Mouse (Mus musculus): ENCODE data around the gene Ttc21a. TPM values are rescaled to one million over a fixed set of nuclear protein-coding genes. Genes with fewer than 3 reads are reported as not detected.

The Ttc21a gene
- polyA plus RNA-seq, 1 experiment from 2014 or later: 1.5 TPM

GRCm38 (mm10) chr9:119991310-119991709 lies 53.9 kb downstream of the Ttc21a start:
- Histone ChIP-seq H3K4me1 (replicated peaks) (no peaks in the 10 kb centered on the region), H3K9me3 (no peaks in the 10 kb centered on the region), H3K27me3 (0 out of 2 replicates have a peak, but pooled peaks cover 2% of the 10 kb centered on the region), H3K36me3 (no peaks in the 10 kb centered on the region), H3K27ac (replicated peaks) (no peak overlapping the region), H3K4me2 (no peak overlapping the region), H3K9ac (no peak overlapping the region), H3K4me3 (no peak overlapping the region)
- 24% methylated on average over 5 of the region's 5 CpGs for WGBS
- no peak for ATAC-seq (ENCODE audit: low FRiP score, low read depth)

DNA sequence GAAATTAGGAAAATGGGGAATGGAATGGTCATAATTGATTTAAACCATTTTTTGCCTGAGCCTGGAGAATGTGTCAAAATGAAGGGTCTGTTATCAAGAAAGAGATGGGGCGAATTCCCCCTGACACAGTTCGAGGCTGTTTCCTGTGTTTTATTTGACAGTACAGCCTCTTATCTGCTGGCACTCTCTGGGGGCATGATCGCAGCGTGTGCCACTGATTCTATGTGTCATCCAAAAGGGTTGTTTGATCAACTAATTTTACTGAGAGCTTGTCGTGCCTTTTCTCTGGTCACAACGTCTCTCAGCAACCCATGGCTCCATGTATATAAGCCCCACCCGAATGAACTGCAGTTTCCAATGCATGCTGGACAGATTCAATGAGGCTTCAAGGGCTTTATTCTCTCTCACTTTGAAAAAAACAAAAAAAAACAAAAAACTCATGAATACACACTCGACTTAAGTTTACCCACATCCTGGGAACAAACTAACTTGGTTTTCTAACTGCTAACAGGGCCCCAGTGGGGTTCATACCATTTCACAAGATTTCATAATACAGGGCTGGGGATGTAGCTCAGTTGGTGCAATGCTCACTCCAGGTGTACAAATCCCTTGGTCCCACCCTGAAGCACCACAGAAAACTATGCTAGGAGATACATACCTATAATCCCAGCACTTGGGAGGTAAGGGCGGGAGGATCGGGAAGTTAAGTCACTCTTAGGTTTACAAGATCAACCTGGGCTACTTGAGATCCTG lies 55.9 kb downstream of the Ttc21a start:
- H3K9me3 ChIP-seq: no peaks in the 10 kb centered on the region
- WGBS: 78% methylated on average over 10 of the region's 10 CpGs
- no peak for ATAC-seq (ENCODE audit: low FRiP score, low read depth)
- H3K9ac ChIP-seq: no peak overlapping the region
- H3K36me3 ChIP-seq: no peaks in the 10 kb centered on the region
- H3K4me2 ChIP-seq: no peak overlapping the region
- H3K4me1 ChIP-seq (replicated peaks): no peaks in the 10 kb centered on the region
- 0 out of 2 replicates have a peak, but pooled peaks cover 2% of the 10 kb centered on the region for H3K27me3 ChIP-seq
- no peak overlapping the region for H3K27ac ChIP-seq (replicated peaks)
- H3K4me3 ChIP-seq: no peak overlapping the region

GRCm38 (mm10) chr9:119994207-119994606 lies 56.8 kb downstream of the Ttc21a start:
- WGBS: 79% methylated on average over 7 of the region's 7 CpGs
- Histone ChIP-seq H3K36me3 (no peaks in the 10 kb centered on the region), H3K4me2 (no peak overlapping the region), H3K27ac (replicated peaks) (no peak overlapping the region), H3K27me3 (0 out of 2 replicates have a peak, but pooled peaks cover 2% of the 10 kb centered on the region), H3K4me3 (no peak overlapping the region), H3K4me1 (replicated peaks) (no peaks in the 10 kb centered on the region), H3K9me3 (no peaks in the 10 kb centered on the region), H3K9ac (no peak overlapping the region)
- ATAC-seq (ENCODE audit: low FRiP score, low read depth): no peak

GRCm38 (mm10) chr9:119996080-119996479 lies 58.7 kb downstream of the Ttc21a start:
- Histone ChIP-seq H3K27ac (replicated peaks) (no peak overlapping the region), H3K9ac (no peak overlapping the region), H3K27me3 (0 out of 2 replicates have a peak, but pooled peaks cover 2% of the 10 kb centered on the region), H3K4me3 (no peak overlapping the region), H3K4me2 (no peak overlapping the region), H3K9me3 (no peaks in the 10 kb centered on the region), H3K4me1 (replicated peaks) (no peaks in the 10 kb centered on the region), H3K36me3 (no peaks in the 10 kb centered on the region)
- WGBS: 86% methylated on average over 4 of the region's 4 CpGs
- ATAC-seq (ENCODE audit: low FRiP score, low read depth): no peak

GRCm38 (mm10) chr9:119998776-119999175 lies 61.4 kb downstream of the Ttc21a start:
- WGBS: 75% methylated on average over 1 of the region's 1 CpGs

GRCm38 (mm10) chr9:119999636-120000035 lies 62.2 kb downstream of the Ttc21a start:
- no peak overlapping the region for H3K4me2 ChIP-seq
- no peak for ATAC-seq (ENCODE audit: low FRiP score, low read depth)
- no peaks in the 10 kb centered on the region for H3K9me3 ChIP-seq
- H3K36me3 ChIP-seq: no peaks in the 10 kb centered on the region
- H3K27me3 ChIP-seq: no peaks in the 10 kb centered on the region
- peaks cover 8% of the 10 kb centered on the region for H3K4me1 ChIP-seq (replicated peaks)
- H3K9ac ChIP-seq: no peak overlapping the region
- no peak overlapping the region for H3K4me3 ChIP-seq
- no peak overlapping the region for H3K27ac ChIP-seq (replicated peaks)
- WGBS: 71% methylated on average over 6 of the region's 6 CpGs

More at GRCm38 (mm10) chr9:119998776-119999175, 61.4 kb downstream of the Ttc21a start:
- H3K4me3 ChIP-seq: no peak overlapping the region
- H3K27ac ChIP-seq (replicated peaks): no peak overlapping the region
- H3K4me2 ChIP-seq: no peak overlapping the region
- no peaks in the 10 kb centered on the region for H3K36me3 ChIP-seq
- no peaks in the 10 kb centered on the region for H3K9me3 ChIP-seq
- no peak overlapping the region for H3K9ac ChIP-seq
- no peak for ATAC-seq (ENCODE audit: low FRiP score, low read depth)
- H3K27me3 ChIP-seq: no peaks in the 10 kb centered on the region
- H3K4me1 ChIP-seq (replicated peaks): peaks cover 8% of the 10 kb centered on the region

- Histone ChIP-seq H3K27me3 (no peaks in the 10 kb centered on the region), H3K9me3 (no peaks in the 10 kb centered on the region), H3K4me2 (no peak overlapping the region), H3K9ac (no peak overlapping the region), H3K27ac (replicated peaks) (no peak overlapping the region), H3K4me1 (replicated peaks) (peaks cover 8% of the 10 kb centered on the region), H3K36me3 (no peaks in the 10 kb centered on the region), H3K4me3 (no peak overlapping the region)
- 85% methylated on average over 5 of the region's 5 CpGs for WGBS
- no peak for ATAC-seq (ENCODE audit: low FRiP score, low read depth)
These were observed 63.4 kb downstream of the Ttc21a start for GRCm38 (mm10) chr9:120000761-120001160.

DNA sequence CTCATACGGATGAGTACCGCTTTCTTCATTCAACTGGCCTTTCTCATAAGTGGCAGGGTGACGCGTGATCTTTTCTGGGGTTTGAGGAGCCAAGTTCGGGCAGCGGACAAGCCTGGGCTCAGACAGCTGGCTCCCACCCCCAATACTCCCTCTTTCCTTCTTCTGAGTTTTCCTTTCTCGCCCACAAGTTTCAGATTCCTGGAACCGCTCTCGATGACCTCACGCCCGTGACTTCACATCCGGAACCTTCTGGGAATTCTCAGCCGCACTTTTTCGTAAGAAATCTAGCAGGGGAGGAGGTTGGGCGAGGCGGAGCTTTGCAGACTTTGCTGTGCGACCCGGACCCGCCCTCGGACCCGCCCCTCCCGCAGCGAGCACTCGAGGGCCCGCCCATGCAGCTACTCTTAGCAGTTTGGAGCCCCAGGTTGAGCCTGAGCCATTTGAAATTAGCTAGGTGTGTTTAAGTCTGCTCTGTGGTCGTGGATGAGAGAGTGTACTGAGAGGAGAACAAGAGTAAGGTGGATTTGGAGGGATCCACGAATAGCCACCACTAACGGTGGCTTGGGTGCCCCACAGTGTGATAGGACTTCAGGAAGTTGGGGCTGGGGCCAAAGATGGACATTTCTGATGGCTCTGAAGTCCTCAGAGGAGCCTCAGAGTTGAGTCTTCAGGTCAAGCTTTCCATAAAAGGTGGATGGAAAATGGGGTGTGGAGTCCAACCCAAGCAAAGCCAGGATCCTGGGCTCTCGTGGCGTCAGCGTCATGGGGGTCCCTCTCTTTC lies 64.7 kb downstream of the Ttc21a start:
- Histone ChIP-seq H3K27me3 (no peaks in the 10 kb centered on the region), H3K36me3 (no peaks in the 10 kb centered on the region), H3K27ac (replicated peaks) (0 out of 2 replicates have a peak overlapping the region, but pooled peaks have one; percentile 30), H3K4me1 (replicated peaks) (peaks cover 8% of the 10 kb centered on the region), H3K9ac (peak overlapping the region; percentile 27; the same call in 1 of the 2 replicates), H3K4me3 (peak overlapping the region; percentile 35), H3K4me2 (peak overlapping the region; percentile 61), H3K9me3 (no peaks in the 10 kb centered on the region)
- WGBS: 10% methylated on average over 31 of the region's 31 CpGs
- ATAC-seq (ENCODE audit: low FRiP score, low read depth): no peak; the same call in 1 of the 2 replicates

DNA sequence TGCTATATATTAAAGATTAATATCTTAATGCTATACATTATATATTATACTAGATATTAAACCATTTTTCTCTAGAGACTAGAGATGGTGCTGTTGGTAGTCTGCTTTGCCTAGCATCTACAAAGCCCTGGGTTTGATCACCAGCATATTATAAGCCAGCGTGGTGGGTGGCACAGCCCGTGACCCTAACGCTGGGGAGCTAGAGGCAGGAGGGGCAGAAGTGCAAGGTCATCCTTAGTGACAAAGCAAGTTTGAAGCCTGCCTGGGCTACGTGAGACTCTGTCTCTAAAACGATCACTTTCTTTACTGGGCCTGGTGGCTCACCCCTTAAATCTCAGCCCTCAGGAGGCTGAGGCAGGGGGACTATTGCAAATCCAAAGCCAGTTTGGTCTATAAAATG lies 65.5 kb downstream of the Ttc21a start:
- Histone ChIP-seq H3K4me2 (no peak overlapping the region), H3K27me3 (no peaks in the 10 kb centered on the region), H3K4me3 (no peak overlapping the region), H3K9me3 (no peaks in the 10 kb centered on the region), H3K9ac (no peak overlapping the region), H3K27ac (replicated peaks) (no peak overlapping the region), H3K4me1 (replicated peaks) (peaks cover 8% of the 10 kb centered on the region), H3K36me3 (no peaks in the 10 kb centered on the region)
- WGBS: 81% methylated on average over 5 of the region's 5 CpGs
- no peak for ATAC-seq (ENCODE audit: low FRiP score, low read depth)

GRCm38 (mm10) chr9:120005936-120006335 lies 68.5 kb downstream of the Ttc21a start:
- no peaks in the 10 kb centered on the region for H3K9me3 ChIP-seq
- no peak overlapping the region for H3K4me3 ChIP-seq
- peaks cover 13% of the 10 kb centered on the region for H3K4me1 ChIP-seq (replicated peaks)
- H3K27ac ChIP-seq (replicated peaks): no peak overlapping the region
- H3K27me3 ChIP-seq: no peaks in the 10 kb centered on the region
- H3K4me2 ChIP-seq: no peak overlapping the region
- no peak for ATAC-seq (ENCODE audit: low FRiP score, low read depth)
- 72% methylated on average over 3 of the region's 3 CpGs for WGBS
- H3K9ac ChIP-seq: no peak overlapping the region
- no peaks in the 10 kb centered on the region for H3K36me3 ChIP-seq

DNA sequence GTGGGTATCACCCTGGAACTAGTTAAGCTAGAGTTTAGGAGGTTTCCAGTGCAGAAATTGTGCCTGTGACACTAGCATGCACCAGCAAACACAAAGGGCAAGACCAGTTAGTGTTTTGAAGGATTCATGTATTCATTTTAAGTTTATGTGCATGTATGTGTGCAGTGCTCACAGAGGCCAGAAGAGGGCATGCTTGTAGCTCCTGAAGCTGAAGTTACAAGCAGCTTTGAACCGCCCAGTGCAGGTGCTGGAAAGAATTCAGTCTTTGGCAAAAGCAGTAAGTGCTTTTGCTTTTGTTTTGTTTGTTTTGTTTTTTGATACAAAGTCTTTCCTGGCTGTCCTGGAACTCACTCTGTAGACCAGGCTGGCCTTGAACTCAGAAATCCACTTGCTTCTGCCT lies 70.4 kb downstream of the Ttc21a start:
- Histone ChIP-seq H3K9me3 (no peaks in the 10 kb centered on the region), H3K27me3 (no peaks in the 10 kb centered on the region), H3K4me3 (no peak overlapping the region), H3K9ac (no peak overlapping the region), H3K27ac (replicated peaks) (no peak overlapping the region), H3K4me2 (no peak overlapping the region), H3K4me1 (replicated peaks) (0 out of 2 replicates have a peak, but pooled peaks cover 9% of the 10 kb centered on the region), H3K36me3 (no peaks in the 10 kb centered on the region)
- no peak for ATAC-seq (ENCODE audit: low FRiP score, low read depth)
- 85% methylated on average over 1 of the region's 1 CpGs for WGBS

DNA sequence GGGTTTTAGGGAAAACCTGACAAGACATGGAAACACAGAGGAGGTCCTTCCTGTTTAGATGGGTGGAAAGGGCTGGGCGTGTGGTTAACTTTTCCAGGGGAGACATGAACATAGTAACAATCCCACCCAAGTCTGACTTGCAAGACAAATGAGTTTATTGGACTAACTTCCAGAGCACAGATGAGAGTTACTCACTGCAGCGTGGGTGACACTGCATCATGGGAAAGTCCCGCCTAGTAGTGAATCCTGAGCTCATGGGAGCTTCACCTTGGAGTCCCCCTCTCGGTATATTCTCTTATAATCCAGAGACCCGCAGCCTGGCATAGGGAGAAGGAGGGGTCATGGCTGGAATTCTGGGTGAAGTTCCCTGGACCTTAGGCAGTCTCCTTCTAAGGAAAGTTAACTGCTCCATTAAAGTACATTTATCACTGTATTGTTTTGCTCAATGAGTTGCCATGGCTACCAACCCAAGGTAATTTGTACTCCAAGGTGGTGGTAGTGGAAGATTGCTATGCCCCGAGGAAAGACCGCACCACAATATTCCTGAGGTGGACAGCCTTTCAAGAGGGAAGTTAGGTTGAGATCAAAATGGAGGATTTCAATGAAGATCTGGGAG lies 71.9 kb downstream of the Ttc21a start:
- 65% methylated on average over 7 of the region's 7 CpGs for WGBS
- H3K27ac ChIP-seq (replicated peaks): no peak overlapping the region
- H3K4me3 ChIP-seq: no peak overlapping the region
- H3K9ac ChIP-seq: no peak overlapping the region
- H3K9me3 ChIP-seq: no peaks in the 10 kb centered on the region
- 0 out of 2 replicates have a peak, but pooled peaks cover 9% of the 10 kb centered on the region for H3K4me1 ChIP-seq (replicated peaks)
- no peaks in the 10 kb centered on the region for H3K27me3 ChIP-seq
- no peaks in the 10 kb centered on the region for H3K36me3 ChIP-seq
- H3K4me2 ChIP-seq: no peak overlapping the region
- ATAC-seq (ENCODE audit: low FRiP score, low read depth): no peak
